Mouse (Mus musculus): Measurements from ENCODE around the gene Ttc29. TPM values are rescaled to one million over a fixed set of nuclear protein-coding genes. Genes with fewer than 3 reads are reported as not detected.

Ttc29 gene
- polyA plus RNA-seq (2014; fragmentation: Illumina TruSeq; extraction: RNeasy Lipid Tissue Mini Kit (QIAGEN cat#74804); ENCODE audit: low read depth, low replicate concordance) = not detected

DNA sequence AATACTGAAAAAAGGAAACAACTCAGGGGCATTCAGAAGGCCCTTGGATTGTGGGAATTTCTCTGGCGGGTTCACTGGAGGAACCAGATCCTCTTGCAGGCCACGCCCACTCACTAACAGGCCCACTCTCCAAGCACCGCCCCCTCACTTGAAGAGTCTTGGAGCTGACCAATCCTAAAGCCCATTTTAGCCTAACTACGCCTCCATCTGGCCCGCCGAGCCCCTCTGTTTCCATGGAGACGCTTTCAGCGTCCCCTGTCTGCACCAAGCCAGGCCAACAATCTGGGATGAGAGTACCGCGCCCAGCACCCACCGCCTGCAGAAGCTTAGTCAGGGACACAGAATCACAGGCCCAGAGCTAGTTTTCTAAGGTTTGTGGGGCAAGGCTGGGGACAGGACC lies at the start of gene Ttc29:
TSS of gene Ttc29 (plus strand) at position 224 of the 400 bp plus-strand sequence.

DNA sequence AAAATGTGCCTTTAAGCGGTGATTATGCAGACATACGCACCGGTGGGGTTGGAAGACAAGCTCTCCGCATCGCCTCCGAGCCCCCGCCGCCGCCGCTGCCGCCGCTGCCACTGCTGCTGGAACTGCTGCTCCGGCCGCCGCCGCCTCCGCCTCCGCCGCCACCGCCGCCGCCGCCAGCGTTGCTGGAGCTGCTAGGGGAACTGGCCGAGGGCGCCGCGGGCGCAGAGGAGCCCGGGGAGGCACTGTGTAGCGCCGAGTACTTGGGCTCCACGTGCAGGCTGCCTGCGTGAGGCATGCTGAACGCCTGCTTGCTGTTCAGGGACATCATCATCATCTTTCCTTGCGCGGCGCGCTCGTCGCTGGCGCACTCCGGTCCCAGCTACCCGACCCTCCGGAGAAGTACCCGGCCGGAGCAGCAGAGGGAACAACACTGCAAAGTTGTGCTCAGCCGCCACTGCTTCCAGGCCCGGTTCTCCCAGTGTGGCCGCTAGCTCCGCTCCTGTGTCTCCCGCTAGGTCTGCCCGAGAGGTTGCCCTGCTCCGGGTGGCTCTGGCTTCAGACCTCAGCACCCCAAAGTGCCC lies 223.1 kb downstream of the Ttc29 start, which contains the start of gene Pou4f2:
TSS of gene Pou4f2 (minus strand) at position 575 of the 581 bp plus-strand sequence.

Other genes starting within 250 kb of the Ttc29 start
- not detected for gene Pou4f2, start 223.3 kb downstream of the Ttc29 start, polyA plus RNA-seq (2014; fragmentation: Illumina TruSeq; extraction: RNeasy Lipid Tissue Mini Kit (QIAGEN cat#74804); ENCODE audit: low read depth, low replicate concordance)